Mouse (Mus musculus) splenic B cell, adult 2 months (primary cell): ENCODE measurements around the gene Efnb3.
"Not testable (repeated sequence)": the region's sequence is repeated elsewhere in the genome, so short reads cannot be mapped to it uniquely, and the experiment has no call there.

ENCODE experiments used
- DNase-seq: peaks from one replicate; pipeline ENCODE4 v3.0.0-alpha.2; 2011; ENCODE audit warnings: low read depth, low spot score
- H3K27me3 ChIP-seq: 2 replicates; pipeline ENCODE4 v1.6.1; 2012; ENCODE audit warnings: mild to moderate bottlenecking, low read length, moderate library complexity, mixed read lengths; ENCODE audit not compliant: control insufficient read depth, poor library complexity, insufficient read depth, severe bottlenecking
- H3K36me3 ChIP-seq: 2 replicates; pipeline ENCODE4 v1.6.1; 2012; ENCODE audit warnings: mild to moderate bottlenecking, low read length, moderate library complexity, mixed read lengths; ENCODE audit not compliant: control insufficient read depth, poor library complexity, insufficient read depth, severe bottlenecking

The Efnb3 gene

DNA sequence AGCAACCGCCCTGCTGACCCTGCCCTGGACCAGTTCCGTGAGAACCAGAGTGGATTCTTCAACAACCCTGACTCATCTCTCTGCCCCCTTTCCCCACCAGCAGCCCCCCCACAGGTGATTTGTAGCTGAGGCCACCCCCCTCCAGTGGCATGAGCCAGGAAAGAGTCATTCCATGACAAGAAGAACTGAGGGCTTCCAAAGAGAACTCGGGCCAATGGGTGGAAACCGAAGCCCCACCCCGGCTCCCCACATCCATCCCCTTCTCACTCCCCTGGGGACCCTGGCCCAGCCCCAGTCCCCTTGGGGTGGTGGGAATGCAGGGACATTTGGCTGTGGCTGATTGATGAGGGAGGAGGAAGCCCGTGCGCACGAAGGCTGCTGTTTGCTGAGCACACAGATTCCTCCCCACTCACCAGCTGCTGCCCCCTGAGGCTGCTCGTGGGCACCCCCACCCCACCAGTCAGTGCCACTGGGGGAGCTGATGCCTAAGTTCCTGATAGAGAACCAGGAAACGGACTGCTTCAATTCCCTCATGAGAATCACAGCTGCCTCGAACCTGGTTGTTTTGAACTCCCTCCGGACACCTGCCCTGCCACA, 10.8 kb downstream of the Efnb3 start, which contains the start of gene Dnah2:
Gene Dnah2, minus strand, starts transcription at position 51 of the 597 bp plus-strand sequence.
- Histone ChIP-seq H3K27me3 (no peaks in the 10 kb centered on the region), H3K36me3 (no peaks in the 10 kb centered on the region)
- DNase-seq = no peak

DNA sequence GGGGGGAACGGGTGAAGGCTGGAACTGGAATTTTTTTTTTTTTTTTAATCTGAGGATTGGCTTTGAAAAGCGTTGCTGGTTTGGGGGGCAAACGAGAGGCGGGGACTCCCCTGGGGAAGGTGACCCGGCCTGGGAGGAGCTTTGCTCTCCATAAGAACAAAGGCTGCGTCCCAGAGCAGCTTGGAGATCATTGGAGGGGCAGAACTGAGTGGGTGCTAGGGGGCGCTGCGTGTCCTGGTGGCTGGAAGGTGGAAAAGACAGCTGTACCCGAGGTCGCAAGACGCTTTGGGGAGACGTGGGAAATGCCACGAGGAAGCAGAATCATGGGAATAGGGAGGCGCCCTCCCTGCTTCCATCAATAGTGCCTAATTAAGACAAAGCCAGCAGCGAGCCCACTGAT, 12.9 kb downstream of the Efnb3 start:
- peak; percentile 34 for DNase-seq

DNA sequence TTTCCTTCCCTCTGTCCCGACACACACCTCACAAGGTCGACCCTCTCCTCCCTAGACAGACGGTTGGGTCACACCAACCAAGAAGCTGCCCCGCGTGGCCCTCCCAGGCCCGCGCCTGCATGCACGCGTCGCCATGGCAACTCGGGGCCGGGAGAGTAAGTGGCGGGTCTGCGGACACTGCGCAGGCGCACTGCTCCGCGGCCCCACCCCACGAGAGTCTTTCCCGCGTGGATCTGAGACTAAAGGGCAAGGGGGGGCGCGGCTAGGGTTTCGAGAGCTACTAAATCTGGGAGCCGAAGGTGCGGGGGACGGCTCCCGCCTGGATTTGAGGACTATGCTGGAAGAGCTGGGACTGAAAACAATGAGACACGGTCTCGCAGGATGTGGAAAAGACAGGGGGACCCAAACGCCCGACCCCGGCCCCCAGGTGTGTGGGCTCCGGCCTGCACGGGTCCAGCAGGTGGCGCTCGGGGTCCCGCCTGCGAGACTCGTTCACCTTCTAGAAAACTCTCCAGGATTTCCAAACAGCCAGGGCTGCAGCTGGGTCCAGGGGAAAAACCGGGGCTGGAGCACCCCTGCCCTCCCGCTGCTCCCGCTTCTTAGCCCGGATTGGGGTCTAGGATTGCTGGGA, 13.5 kb downstream of the Efnb3 start:
- H3K27me3 ChIP-seq = no peaks in the 10 kb centered on the region
- peak; percentile 60 for DNase-seq
- H3K36me3 ChIP-seq = no peaks in the 10 kb centered on the region

More for the DNA sequence above, 12.9 kb downstream of the Efnb3 start:
- Histone ChIP-seq H3K36me3 (no peaks in the 10 kb centered on the region), H3K27me3 (no peaks in the 10 kb centered on the region)

DNA sequence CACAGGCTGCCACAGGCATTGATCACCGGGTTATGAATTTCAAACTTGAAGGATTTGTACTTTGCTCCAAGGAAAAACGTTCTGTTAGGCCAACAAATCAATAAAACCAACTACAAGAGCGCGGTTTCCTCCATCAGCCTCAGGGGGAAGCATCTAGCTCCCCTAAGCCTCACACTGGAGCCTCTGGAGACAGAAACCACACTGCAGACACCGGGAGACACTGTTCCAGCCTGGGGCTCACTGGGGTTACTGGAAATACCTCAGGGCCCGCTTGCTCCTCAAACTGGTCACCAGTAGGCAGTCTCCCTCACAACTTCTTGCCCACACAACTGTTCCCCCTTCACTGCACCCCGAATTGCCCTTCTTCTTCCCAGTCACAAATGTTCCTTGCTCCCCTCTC, 14.0 kb downstream of the Efnb3 start:
- Histone ChIP-seq H3K27me3 (no peaks in the 10 kb centered on the region), H3K36me3 (no peaks in the 10 kb centered on the region)
- DNase-seq = no peak

DNA sequence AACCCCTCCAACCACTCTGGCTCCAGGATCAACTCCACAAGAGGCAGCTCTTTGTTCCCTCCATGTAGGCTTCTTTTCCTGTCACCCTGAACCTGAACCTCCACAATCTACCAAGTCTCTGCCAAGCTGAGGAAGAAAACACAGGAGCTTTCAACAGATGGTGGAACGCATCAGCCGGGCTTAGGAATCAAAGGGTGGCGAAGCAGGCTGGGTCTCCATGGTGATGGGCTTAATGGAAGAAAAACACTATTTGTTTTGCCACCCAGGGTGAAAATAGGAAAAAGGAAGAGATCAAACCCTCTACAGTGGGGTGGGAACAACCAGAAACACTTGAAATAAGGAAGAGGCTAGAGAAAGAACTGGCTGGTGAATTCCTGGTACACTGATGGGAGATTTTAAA, 16.4 kb downstream of the Efnb3 start:
- no peak for DNase-seq
- H3K36me3 ChIP-seq = no peaks in the 10 kb centered on the region
- H3K27me3 ChIP-seq = no peaks in the 10 kb centered on the region

DNA sequence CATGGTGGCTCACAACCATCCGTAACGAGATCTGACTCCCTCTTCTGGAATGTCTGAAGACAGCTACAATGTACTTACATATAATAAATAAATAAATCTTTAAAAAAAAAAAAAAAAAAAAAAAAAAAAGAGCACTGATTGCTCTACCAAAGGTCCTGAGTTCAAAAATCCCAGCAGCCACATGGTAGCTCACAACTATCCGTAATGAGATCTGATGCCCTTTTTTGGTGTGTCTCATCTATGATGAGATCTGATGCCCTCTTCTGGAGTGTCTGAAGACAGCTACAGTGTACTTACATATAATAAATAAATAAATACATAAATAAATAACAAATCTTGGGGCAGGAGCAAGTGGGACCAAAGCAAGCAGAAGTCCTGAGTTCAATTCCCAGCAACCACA, 18.3 kb downstream of the Efnb3 start:
- H3K27me3 ChIP-seq, DNase-seq, H3K36me3 ChIP-seq: not testable (repeated sequence)

DNA sequence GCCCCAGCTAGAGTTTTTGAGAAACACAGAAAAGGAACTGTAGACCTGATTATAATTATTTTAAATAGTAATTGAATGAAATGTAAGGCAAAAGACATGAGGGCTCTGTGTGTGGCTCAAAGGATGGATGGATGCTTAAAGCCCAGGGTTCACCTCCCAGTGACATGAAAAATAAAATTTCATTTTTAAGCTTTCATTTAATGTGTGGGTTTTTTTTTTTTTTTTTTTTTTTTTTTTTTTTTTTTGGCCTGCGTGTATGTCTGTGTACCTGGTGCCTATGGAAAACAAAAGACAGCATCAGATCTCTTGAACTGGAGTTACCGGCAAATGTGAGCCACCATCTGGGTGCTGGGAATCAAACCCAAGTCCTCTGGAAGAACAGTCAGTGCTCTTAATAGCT, 19.3 kb downstream of the Efnb3 start:
- Histone ChIP-seq H3K36me3 (no peaks in the 10 kb centered on the region), H3K27me3 (no peaks in the 10 kb centered on the region)
- no peak for DNase-seq

DNA sequence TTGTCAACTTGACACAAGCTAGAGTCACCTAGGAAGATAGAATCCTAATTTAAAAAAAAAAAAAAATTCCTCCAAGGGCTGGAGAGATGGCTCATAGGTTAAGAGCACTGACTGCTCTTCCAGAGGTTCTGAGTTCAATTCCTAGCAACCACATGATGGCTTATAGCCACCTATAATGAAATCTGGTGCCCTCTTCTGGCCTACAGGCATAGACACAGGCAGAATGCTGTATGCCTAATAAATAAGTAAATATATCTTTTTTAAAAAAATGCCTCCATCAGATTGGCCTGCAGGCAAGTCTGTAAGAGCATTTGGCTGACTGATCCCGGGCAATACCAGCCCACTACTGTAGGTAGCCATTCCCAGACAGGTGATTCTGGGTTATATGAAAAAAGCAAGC, 25.0 kb downstream of the Efnb3 start:
- no peaks in the 10 kb centered on the region for H3K27me3 ChIP-seq
- DNase-seq = no peak
- H3K36me3 ChIP-seq = no peaks in the 10 kb centered on the region

DNA sequence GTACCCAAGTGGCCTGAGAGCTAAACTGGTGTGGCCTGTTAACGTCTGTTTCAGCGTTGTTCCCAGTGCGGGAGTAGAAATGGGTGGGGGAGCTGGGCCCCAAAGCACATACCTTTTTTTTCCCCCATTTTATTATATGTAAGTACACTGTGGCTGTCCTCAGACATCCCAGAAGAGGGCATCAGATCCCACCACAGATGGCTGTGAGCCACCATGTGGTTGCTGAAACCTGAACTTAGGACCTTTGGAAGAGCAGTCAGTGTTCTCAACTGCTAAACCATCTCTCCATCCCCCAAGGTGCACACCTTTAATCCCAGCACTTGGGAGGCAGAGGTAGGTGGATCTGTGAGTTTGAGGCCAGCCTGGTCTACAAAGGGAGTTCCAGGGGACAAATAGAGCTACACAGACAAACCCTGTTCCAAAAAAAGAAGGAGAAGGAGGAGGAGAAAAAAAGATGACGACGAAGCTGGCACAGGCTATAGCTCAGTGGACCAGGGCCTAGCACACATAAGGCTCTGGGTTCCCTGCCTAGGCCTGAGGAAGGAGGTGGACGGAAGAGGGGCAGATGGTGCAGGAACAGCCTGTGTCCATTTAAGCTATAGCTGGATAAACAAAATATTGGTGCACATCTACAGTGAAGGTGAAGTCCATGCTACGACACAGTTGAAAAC, 27.4 kb downstream of the Efnb3 start:
- DNase-seq = no peak
- H3K27me3 ChIP-seq = no peaks in the 10 kb centered on the region

DNA sequence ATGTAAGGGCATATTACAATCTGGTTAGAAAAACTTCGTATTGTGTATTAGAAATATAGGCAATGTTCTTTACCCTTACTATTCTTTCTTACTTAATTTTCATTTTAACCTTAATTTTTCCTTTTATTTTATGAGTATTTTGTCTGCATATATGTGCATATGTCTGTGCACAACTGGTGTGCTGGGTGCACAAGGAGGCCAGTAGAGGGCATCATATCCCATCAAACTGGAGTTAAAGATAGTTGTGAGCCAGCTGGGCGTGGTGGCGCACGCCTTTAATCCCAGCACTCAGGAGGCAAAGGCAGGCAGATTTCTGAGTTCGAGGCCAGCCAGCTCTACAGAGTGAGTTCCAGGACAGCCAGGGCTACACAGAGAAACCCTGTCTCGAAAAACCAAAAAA, 29.2 kb downstream of the Efnb3 start:
- H3K27me3 ChIP-seq, H3K36me3 ChIP-seq, DNase-seq: not testable (repeated sequence)

More for the DNA sequence above, 27.4 kb downstream of the Efnb3 start:
- no peaks in the 10 kb centered on the region for H3K36me3 ChIP-seq

DNA sequence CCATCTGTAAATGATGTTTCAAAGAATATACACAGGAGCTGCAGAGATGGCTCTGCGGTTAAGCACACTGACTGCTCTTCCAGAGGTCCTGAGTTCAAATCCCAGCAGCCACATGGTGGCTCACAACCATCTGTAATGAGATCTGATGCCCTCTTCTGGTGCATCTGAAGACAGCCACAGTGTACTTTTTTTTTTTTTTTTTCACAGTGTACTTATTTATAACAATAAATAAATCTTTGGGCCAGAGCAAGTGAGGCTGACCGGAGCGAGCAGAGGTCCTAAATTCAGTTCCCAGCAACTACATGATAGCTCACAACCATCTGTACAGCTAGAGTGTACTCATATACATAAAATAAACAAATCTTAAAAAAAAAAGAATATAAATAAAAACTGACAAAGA, 29.7 kb downstream of the Efnb3 start:
- not testable (repeated sequence) for DNase-seq, H3K36me3 ChIP-seq, H3K27me3 ChIP-seq

DNA sequence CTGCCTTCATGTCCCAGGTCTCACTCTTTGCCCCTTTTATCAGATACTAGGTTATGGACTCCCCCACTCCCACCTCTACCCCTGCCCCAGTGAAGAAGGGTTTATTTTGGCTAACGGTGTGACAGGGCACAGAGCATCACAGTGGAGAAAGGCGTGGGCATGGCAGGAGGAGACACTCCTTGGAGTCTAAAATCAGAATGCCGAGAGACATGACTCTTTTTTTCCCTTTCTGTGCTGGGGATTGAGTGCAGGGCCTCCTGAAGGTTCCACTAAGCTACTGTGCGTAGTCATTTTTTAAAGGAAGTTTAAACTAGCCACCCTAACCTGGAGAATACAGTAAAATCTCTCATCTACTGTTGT, 32.0 kb downstream of the Efnb3 start:
- Histone ChIP-seq H3K36me3 (no peaks in the 10 kb centered on the region), H3K27me3 (no peaks in the 10 kb centered on the region)
- no peak for DNase-seq

DNA sequence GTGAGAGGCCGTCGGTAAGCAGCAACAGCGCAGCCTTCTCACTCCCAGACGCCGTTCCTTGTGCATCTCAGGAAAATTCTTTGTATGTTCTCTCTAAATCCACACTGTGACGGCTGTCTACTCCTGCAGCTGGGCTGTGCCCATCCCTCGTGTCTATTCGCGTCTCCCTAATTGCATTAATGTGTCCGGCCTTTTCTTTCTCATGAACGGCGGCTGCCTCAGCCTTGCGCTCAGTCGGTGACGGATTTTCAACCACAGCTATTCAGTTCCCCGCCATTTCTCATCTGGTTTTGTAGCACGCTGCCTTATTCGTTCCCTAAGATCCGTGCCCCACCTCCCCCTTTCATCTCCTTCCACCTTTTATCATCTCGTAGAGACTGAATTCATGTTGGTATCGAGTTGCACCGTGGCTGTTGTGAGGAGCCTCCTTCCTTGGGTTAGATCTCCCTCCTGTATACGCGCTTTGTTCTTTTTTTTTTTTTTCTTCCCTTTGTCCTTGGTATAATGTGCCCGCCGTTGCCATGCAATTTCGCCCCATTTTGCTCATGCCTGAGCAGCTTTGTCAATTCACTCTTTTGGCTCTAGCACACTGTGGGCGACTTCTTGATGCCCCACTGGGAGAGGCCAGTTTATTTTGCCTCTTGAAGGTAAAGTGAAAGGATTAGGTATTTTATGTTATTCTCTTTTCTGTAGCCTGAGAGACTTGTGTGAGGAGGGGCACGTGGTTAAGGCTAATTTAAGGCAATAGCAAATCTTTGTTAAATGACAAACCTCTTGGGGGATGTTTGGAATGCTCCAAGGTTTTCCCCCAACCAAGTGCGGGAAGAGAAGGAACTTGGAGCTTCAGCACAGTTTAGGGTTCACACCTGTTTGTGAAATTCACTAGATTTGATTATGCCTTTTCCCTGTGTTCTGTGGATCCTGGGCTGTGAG, 32.6 kb downstream of the Efnb3 start:
- H3K36me3 ChIP-seq = no peaks in the 10 kb centered on the region
- no peak for DNase-seq
- no peaks in the 10 kb centered on the region for H3K27me3 ChIP-seq

DNA sequence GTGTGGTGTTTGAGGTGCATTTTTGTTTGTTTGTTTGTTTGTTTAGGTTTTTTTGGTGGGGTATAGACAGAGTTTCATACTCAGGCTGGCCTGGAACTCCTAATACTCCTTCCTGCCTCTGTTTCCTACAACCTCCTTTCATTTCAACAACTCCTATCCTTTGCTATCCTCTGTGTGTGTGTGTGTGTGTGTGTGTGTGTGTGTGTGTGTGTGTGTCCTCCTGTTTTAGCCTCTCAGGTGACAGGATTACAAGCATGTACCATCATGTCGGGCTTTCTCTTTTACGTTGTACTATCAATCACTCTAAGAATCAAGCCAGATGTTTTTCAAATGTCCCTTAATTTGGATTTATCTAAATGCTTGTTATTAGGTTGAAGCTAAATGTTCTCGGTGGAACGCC, 33.4 kb downstream of the Efnb3 start:
- Histone ChIP-seq H3K36me3 (no peaks in the 10 kb centered on the region), H3K27me3 (no peaks in the 10 kb centered on the region)
- no peak for DNase-seq

DNA sequence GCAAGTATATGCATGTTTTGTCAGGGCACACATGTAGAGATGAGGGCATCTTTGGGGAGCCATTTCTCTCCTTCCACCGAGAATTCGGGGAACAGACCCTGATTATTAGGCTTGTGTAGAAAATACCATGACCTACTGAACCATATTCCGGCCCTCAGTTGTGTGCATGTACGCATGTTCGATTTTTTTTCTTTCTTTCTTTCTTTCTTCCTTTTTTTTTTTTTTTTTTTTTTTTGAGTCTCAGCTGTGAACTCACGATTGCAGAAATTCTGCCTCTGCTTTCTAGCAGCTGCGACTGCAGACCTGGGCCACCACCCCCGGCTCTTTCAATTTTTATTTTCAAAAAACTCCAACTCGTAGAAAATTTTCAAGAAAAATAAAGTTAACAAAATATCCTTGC, 34.3 kb downstream of the Efnb3 start:
- DNase-seq = no peak
- Histone ChIP-seq H3K36me3 (no peaks in the 10 kb centered on the region), H3K27me3 (no peaks in the 10 kb centered on the region)
